Mouse (Mus musculus): ENCODE results near the gene Cic. TPM values are rescaled to one million over a fixed set of nuclear protein-coding genes. Genes with fewer than 3 reads are reported as not detected.

The Cic gene
- polyA plus RNA-seq, 1 experiment from 2014 or later = 36.0 TPM

- Histone ChIP-seq H3K4me3 (ENCODE audit: low read length) (no peak overlapping the region), H3K4me1 (ENCODE audit: control insufficient read depth, insufficient read depth, low read length) (no peaks in the 10 kb centered on the region), H3K9me3 (ENCODE audit: control insufficient read depth, low read length) (no peaks in the 10 kb centered on the region), H3K27me3 (ENCODE audit: control insufficient read depth, insufficient read depth, low read length) (no peaks in the 10 kb centered on the region), H3K9ac (ENCODE audit: low read depth, low read length) (no peak overlapping the region), H3K36me3 (ENCODE audit: control insufficient read depth, insufficient read depth, low read length) (peaks cover 88% of the 10 kb centered on the region), H3K27ac (ENCODE audit: low read depth, low read length) (no peak overlapping the region), H3K4me2 (replicated peaks; ENCODE audit: low read depth, low read length) (no peak overlapping the region)
- 83% methylated on average over 1 of the region's 1 CpGs for WGBS
- no peak for ATAC-seq (ENCODE audit: low FRiP score, low TSS enrichment)
Measured at GRCm38 (mm10) chr7:25227523-25228300, 39.8 kb upstream of the Cic start.

- ATAC-seq (ENCODE audit: low FRiP score, low TSS enrichment) = no peak
- no peak overlapping the region for H3K4me3 ChIP-seq (ENCODE audit: low read length)
- WGBS = 84% methylated on average over 9 of the region's 9 CpGs
Measured at GRCm38 (mm10) chr7:25230690-25231285, 36.7 kb upstream of the Cic start.

GRCm38 (mm10) chr7:25232101-25232648, 35.3 kb upstream of the Cic start:
- H3K36me3 ChIP-seq (ENCODE audit: control insufficient read depth, insufficient read depth, low read length) = peaks cover 80% of the 10 kb centered on the region
- 65% methylated on average over 5 of the region's 5 CpGs for WGBS
- no peak for ATAC-seq (ENCODE audit: low FRiP score, low TSS enrichment)

More at GRCm38 (mm10) chr7:25230690-25231285, 36.7 kb upstream of the Cic start:
- Histone ChIP-seq H3K4me1 (ENCODE audit: control insufficient read depth, insufficient read depth, low read length) (no peaks in the 10 kb centered on the region), H3K36me3 (ENCODE audit: control insufficient read depth, insufficient read depth, low read length) (peaks cover 93% of the 10 kb centered on the region), H3K4me2 (replicated peaks; ENCODE audit: low read depth, low read length) (no peak overlapping the region), H3K27me3 (ENCODE audit: control insufficient read depth, insufficient read depth, low read length) (no peaks in the 10 kb centered on the region), H3K27ac (ENCODE audit: low read depth, low read length) (no peak overlapping the region), H3K9ac (ENCODE audit: low read depth, low read length) (no peak overlapping the region), H3K9me3 (ENCODE audit: control insufficient read depth, low read length) (no peaks in the 10 kb centered on the region)

GRCm38 (mm10) chr7:25233061-25233460, 34.4 kb upstream of the Cic start:
- Histone ChIP-seq H3K4me2 (replicated peaks; ENCODE audit: low read depth, low read length) (no peak overlapping the region), H3K27ac (ENCODE audit: low read depth, low read length) (no peak overlapping the region), H3K4me3 (ENCODE audit: low read length) (no peak overlapping the region), H3K9ac (ENCODE audit: low read depth, low read length) (no peak overlapping the region), H3K4me1 (ENCODE audit: control insufficient read depth, insufficient read depth, low read length) (peaks cover 10% of the 10 kb centered on the region; the same call in 1 of the 2 replicates), H3K36me3 (ENCODE audit: control insufficient read depth, insufficient read depth, low read length) (peaks cover 71% of the 10 kb centered on the region), H3K27me3 (ENCODE audit: control insufficient read depth, insufficient read depth, low read length) (no peaks in the 10 kb centered on the region), H3K9me3 (ENCODE audit: control insufficient read depth, low read length) (no peaks in the 10 kb centered on the region)
- ATAC-seq (ENCODE audit: low FRiP score, low TSS enrichment) = no peak
- WGBS = 79% methylated on average over 2 of the region's 2 CpGs

More at GRCm38 (mm10) chr7:25232101-25232648, 35.3 kb upstream of the Cic start:
- no peaks in the 10 kb centered on the region for H3K27me3 ChIP-seq (ENCODE audit: control insufficient read depth, insufficient read depth, low read length)
- no peaks in the 10 kb centered on the region for H3K9me3 ChIP-seq (ENCODE audit: control insufficient read depth, low read length)
- no peak overlapping the region for H3K4me2 ChIP-seq (replicated peaks; ENCODE audit: low read depth, low read length)
- H3K9ac ChIP-seq (ENCODE audit: low read depth, low read length) = no peak overlapping the region
- H3K27ac ChIP-seq (ENCODE audit: low read depth, low read length) = no peak overlapping the region
- peaks cover 10% of the 10 kb centered on the region; the same call in 1 of the 2 replicates for H3K4me1 ChIP-seq (ENCODE audit: control insufficient read depth, insufficient read depth, low read length)
- H3K4me3 ChIP-seq (ENCODE audit: low read length) = no peak overlapping the region

- Histone ChIP-seq H3K9me3 (ENCODE audit: control insufficient read depth, low read length) (no peaks in the 10 kb centered on the region), H3K4me2 (replicated peaks; ENCODE audit: low read depth, low read length) (no peak overlapping the region), H3K36me3 (ENCODE audit: control insufficient read depth, insufficient read depth, low read length) (peaks cover 47% of the 10 kb centered on the region), H3K4me1 (ENCODE audit: control insufficient read depth, insufficient read depth, low read length) (peaks cover 14% of the 10 kb centered on the region), H3K9ac (ENCODE audit: low read depth, low read length) (no peak overlapping the region), H3K4me3 (ENCODE audit: low read length) (no peak overlapping the region), H3K27ac (ENCODE audit: low read depth, low read length) (no peak overlapping the region), H3K27me3 (ENCODE audit: control insufficient read depth, insufficient read depth, low read length) (no peaks in the 10 kb centered on the region)
- WGBS = 85% methylated on average over 5 of the region's 5 CpGs
- ATAC-seq (ENCODE audit: low FRiP score, low TSS enrichment) = no peak
Measured at GRCm38 (mm10) chr7:25235526-25235925, 32.0 kb upstream of the Cic start.

GRCm38 (mm10) chr7:25237249-25238014, 30.1 kb upstream of the Cic start, which contains the start of gene Gsk3a:
Gene Gsk3a, minus strand, starts transcription at chr7:25237851.
- under 1% methylated on average over 38 of the region's 76 CpGs for WGBS
- peaks cover 14% of the 10 kb centered on the region for H3K4me1 ChIP-seq (ENCODE audit: control insufficient read depth, insufficient read depth, low read length)
- H3K27me3 ChIP-seq (ENCODE audit: control insufficient read depth, insufficient read depth, low read length) = no peaks in the 10 kb centered on the region
- peak within 1 kb of the TSS; percentile 60 for H3K4me3 ChIP-seq (ENCODE audit: low read length)
- H3K9me3 ChIP-seq (ENCODE audit: control insufficient read depth, low read length) = no peaks in the 10 kb centered on the region
- ATAC-seq (ENCODE audit: low FRiP score, low TSS enrichment) = peak; percentile 89
- H3K4me2 ChIP-seq (replicated peaks; ENCODE audit: low read depth, low read length) = peak within 1 kb of the TSS; percentile 66
- peak within 1 kb of the TSS; percentile 68 for H3K27ac ChIP-seq (ENCODE audit: low read depth, low read length)
- H3K36me3 ChIP-seq (ENCODE audit: control insufficient read depth, insufficient read depth, low read length) = peaks cover 31% of the 10 kb centered on the region
- H3K9ac ChIP-seq (ENCODE audit: low read depth, low read length) = peak within 1 kb of the TSS; percentile 90

- peaks cover 31% of the 10 kb centered on the region for H3K36me3 ChIP-seq (ENCODE audit: control insufficient read depth, insufficient read depth, low read length)
- H3K9me3 ChIP-seq (ENCODE audit: control insufficient read depth, low read length) = no peaks in the 10 kb centered on the region
- under 1% methylated on average over 23 of the region's 23 CpGs for WGBS
- peak; percentile 92 for ATAC-seq (ENCODE audit: low FRiP score, low TSS enrichment)
- peak overlapping the region; percentile 66 for H3K4me2 ChIP-seq (replicated peaks; ENCODE audit: low read depth, low read length)
- H3K4me3 ChIP-seq (ENCODE audit: low read length) = peak overlapping the region; percentile 60
- peak overlapping the region; percentile 90; the same call in 1 of the 2 replicates for H3K9ac ChIP-seq (ENCODE audit: low read depth, low read length)
- H3K4me1 ChIP-seq (ENCODE audit: control insufficient read depth, insufficient read depth, low read length) = peaks cover 14% of the 10 kb centered on the region
- H3K27ac ChIP-seq (ENCODE audit: low read depth, low read length) = peak overlapping the region; percentile 68; the same call in 1 of the 2 replicates
- no peaks in the 10 kb centered on the region for H3K27me3 ChIP-seq (ENCODE audit: control insufficient read depth, insufficient read depth, low read length)
Measured at GRCm38 (mm10) chr7:25238015-25238706, 29.3 kb upstream of the Cic start.

Data from kidney, embryonic 14.5 days (tissue).